Mouse (Mus musculus) stomach, postnatal 0 days (tissue): Measurements from ENCODE around the gene Cnot8. TPM values are rescaled to one million over a fixed set of nuclear protein-coding genes. Genes with fewer than 3 reads are reported as not detected.
A peak's percentile ranks its signal among the peaks of the same experiment; 100 is the strongest.

Experiments used
- ATAC-seq: fragments of 200-750 bp; cut with Nextera tagmentation; 2 replicates; pipeline ENCODE4 v1.8.0; 2017; ENCODE audit not compliant: low FRiP score, low TSS enrichment
- DNase-seq: peaks from one replicate; pipeline ENCODE4 v3.0.0-alpha.2; 2016; ENCODE audit warnings: low spot score
- H3K27ac ChIP-seq: fragments of 300-500 bp; sonication (generic); replicated peaks from 2 replicates; pipeline ENCODE4 v1.5.1; 2014; ENCODE audit warnings: mild to moderate bottlenecking, control low read depth
- H3K27me3 ChIP-seq: fragments of 300-500 bp; sonication (generic); 2 replicates; pipeline ENCODE4 v1.6.1; 2014; ENCODE audit warnings: low read length; ENCODE audit not compliant: control insufficient read depth, insufficient read depth
- H3K36me3 ChIP-seq: fragments of 300-500 bp; sonication (generic); 2 replicates; pipeline ENCODE4 v1.6.1; 2014; ENCODE audit warnings: low read length, mixed read lengths; ENCODE audit not compliant: control insufficient read depth, insufficient read depth
- H3K4me1 ChIP-seq: fragments of 300-500 bp; sonication (generic); replicated peaks from 2 replicates; pipeline ENCODE4 v1.6.1; 2014; ENCODE audit warnings: antibody characterized with exemption; ENCODE audit not compliant: control insufficient read depth, insufficient read depth
- H3K4me2 ChIP-seq: fragments of 300-500 bp; sonication (generic); replicated peaks from 2 replicates; pipeline ENCODE4 v1.6.1; 2014; ENCODE audit warnings: low read depth, mild to moderate bottlenecking, control low read depth, moderate library complexity
- H3K4me3 ChIP-seq: fragments of 300-500 bp; sonication (generic); 2 replicates; pipeline ENCODE4 v1.5.1; 2014; ENCODE audit warnings: low read depth, low read length, control low read depth
- H3K9ac ChIP-seq: fragments of 300-500 bp; sonication (generic); 2 replicates; pipeline ENCODE4 v1.6.1; 2014; ENCODE audit warnings: mild to moderate bottlenecking, low read length, control low read depth, mixed read lengths
- H3K9me3 ChIP-seq: fragments of 300-500 bp; sonication (generic); 2 replicates; pipeline ENCODE4 v1.6.1; 2016; ENCODE audit warnings: low read length; ENCODE audit not compliant: control insufficient read depth
- CTCF ChIP-seq: IDR thresholded peaks from 2 replicates; pipeline ENCODE4 v1.5.1; 2016; ENCODE audit warnings: antibody characterized with exemption, low read depth, mild to moderate bottlenecking, moderate library complexity
- EP300 ChIP-seq: optimal IDR thresholded peaks from 2 replicates; pipeline ENCODE3; 2016; ENCODE audit warnings: antibody characterized with exemption
- WGBS: fragments of 180-500 bp; shearing (Covaris S2); extraction: QIAGEN DNeasy Blood & Tissue Kit; methylation state at CpG from one replicate; pipeline ENCODE4 v1.1.7; 2014; 5-methylcytosine and 5-hydroxymethylcytosine counted together
- polyA plus RNA-seq: library from polyadenylated mRNA; unstranded; fragments of >200 nt; fragmentation: Nextera tagmentation; extraction: Ambion mirVana; gene quantifications from 2 replicates; pipeline ENCODE4 v1.2.1, GENCODE M21; 2015

The Cnot8 gene
- polyA plus RNA-seq, 1 experiment from 2014 or later: 42.9 TPM

GRCm38 (mm10) chr11:58155458-58155857, 51.5 kb downstream of the Cnot8 start:
- ATAC-seq (no peak), DNase-seq (no peak)
- Histone ChIP-seq H3K4me1 (no peaks in the 10 kb centered on the region), H3K27ac (no peak overlapping the region), H3K9me3 (no peaks in the 10 kb centered on the region), H3K4me2 (no peak overlapping the region), H3K9ac (no peak overlapping the region), H3K27me3 (no peaks in the 10 kb centered on the region), H3K4me3 (no peak overlapping the region), H3K36me3 (peaks cover 26% of the 10 kb centered on the region)
- 86% methylated on average over 9 of the region's 9 CpGs for WGBS
- no peak for TF ChIP-seq CTCF
- TF ChIP-seq EP300: no peak

DNA sequence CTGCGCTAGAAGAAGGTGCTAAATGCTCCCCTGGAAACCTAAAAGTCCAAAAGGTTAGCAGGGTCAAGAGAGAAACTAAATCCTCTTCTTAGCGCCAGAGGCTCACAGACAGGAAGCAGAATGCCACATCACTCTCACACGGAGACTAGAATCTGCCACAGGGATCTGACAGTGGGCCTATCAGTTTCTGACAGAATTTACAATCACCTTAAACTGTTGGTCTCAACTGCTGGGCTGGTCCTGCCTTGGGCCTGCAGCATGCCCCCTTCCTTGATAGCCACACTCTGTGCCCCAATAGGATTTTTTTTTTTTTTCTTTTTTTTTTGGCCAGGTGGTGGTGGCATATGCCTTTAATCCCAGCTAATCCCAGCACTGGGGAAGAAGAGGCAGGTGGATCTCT, 52.9 kb downstream of the Cnot8 start:
- Histone ChIP-seq H3K4me2 (no peak overlapping the region), H3K4me1 (no peaks in the 10 kb centered on the region), H3K4me3 (no peak overlapping the region), H3K27me3 (no peaks in the 10 kb centered on the region), H3K9me3 (no peaks in the 10 kb centered on the region), H3K27ac (no peak overlapping the region), H3K9ac (no peak overlapping the region), H3K36me3 (peaks cover 24% of the 10 kb centered on the region)
- WGBS: 70% methylated on average over 3 of the region's 3 CpGs
- no peak for DNase-seq
- TF ChIP-seq EP300 (no peak), CTCF (no peak)
- no peak for ATAC-seq

DNA sequence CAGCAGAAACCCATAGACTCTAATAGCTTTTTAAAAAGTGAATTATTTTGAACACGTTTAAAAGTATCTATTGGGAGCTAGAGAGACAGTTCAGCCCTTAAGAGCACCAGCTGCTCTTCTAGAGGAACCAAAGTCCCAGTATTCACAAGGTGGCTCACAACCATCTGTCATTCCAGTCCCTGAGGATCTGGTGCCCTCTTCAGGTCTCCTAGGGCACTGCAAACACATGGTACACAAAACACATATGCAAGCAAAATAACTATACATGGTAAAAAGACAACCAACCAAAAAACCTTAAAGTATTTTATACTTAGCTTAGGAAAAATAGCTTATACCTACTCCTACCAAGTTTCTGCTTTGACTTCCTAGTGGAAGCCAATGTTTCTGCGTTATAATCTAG, 61.1 kb downstream of the Cnot8 start:
- Histone ChIP-seq H3K4me3 (no peak overlapping the region), H3K9me3 (no peaks in the 10 kb centered on the region), H3K4me2 (no peak overlapping the region), H3K9ac (no peak overlapping the region), H3K27ac (no peak overlapping the region), H3K36me3 (peaks cover 3% of the 10 kb centered on the region; the same call in 1 of the 2 replicates), H3K4me1 (no peaks in the 10 kb centered on the region), H3K27me3 (no peaks in the 10 kb centered on the region)
- DNase-seq: no peak
- no peak for TF ChIP-seq EP300
- peak; percentile 54 for TF ChIP-seq CTCF
- 98% methylated on average over 2 of the region's 2 CpGs for WGBS
- no peak for ATAC-seq

DNA sequence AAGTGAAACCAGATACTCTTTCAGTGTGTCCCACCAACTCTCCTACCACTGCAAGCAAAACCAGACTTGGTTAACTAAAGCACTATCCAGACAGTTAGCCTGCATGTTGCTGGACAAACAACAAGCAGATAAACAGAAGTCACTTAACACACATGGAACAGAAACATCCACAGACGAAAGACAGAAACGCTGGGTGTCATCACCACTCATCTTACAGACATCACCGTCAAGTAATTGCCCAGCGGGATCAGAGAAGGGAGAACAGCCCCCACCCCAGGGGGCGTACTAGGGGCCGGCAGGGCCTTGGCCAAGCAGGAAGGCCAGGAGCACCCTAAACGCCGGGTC, 63.8 kb downstream of the Cnot8 start:
- Histone ChIP-seq H3K4me1 (0 out of 2 replicates have a peak, but pooled peaks cover 3% of the 10 kb centered on the region), H3K9me3 (no peaks in the 10 kb centered on the region), H3K4me3 (peak overlapping the region; percentile 90), H3K36me3 (peaks cover 3% of the 10 kb centered on the region; the same call in 1 of the 2 replicates), H3K27me3 (no peaks in the 10 kb centered on the region), H3K4me2 (peak overlapping the region; percentile 76), H3K9ac (peak overlapping the region; percentile 83), H3K27ac (peak overlapping the region; percentile 77)
- 0% methylated on average over 8 of the region's 8 CpGs for WGBS
- TF ChIP-seq EP300 (no peak), CTCF (no peak)
- ATAC-seq (no peak), DNase-seq (no peak)

Other genes with a start within 250 kb of the Cnot8 start
- 11.6 and 12.8 TPM in 2 replicates for gene Larp1, start 95.1 kb upstream of the Cnot8 start, polyA plus RNA-seq
- gene Gm12248, start 11.0 kb upstream of the Cnot8 start, polyA plus RNA-seq: not detected in 2 replicates
- gene Gemin5, start 64.4 kb downstream of the Cnot8 start, polyA plus RNA-seq: 4.4 and 4.9 TPM in 2 replicates
- gene Mrpl22, start 67.5 kb downstream of the Cnot8 start, polyA plus RNA-seq: 96.3 and 98.6 TPM in 2 replicates
- gene Igtp, start 95.4 kb downstream of the Cnot8 start, polyA plus RNA-seq: 4.1 and 4.7 TPM in 2 replicates
- gene Irgm2, start 95.5 kb downstream of the Cnot8 start, polyA plus RNA-seq: 3.8 and 3.9 TPM in 2 replicates
- 0.49 and 0.50 TPM in 2 replicates for gene 4930438A08Rik, start 170.6 kb downstream of the Cnot8 start, polyA plus RNA-seq
- 13.7 and 14.8 TPM in 2 replicates for gene Zfp692, start 202.9 kb downstream of the Cnot8 start, polyA plus RNA-seq
- 76.0 and 78.4 TPM in 2 replicates for gene Zfp672, start 226.2 kb downstream of the Cnot8 start, polyA plus RNA-seq
- 33.6 and 34.1 TPM in 2 replicates for gene Sh3bp5l, start 226.6 kb downstream of the Cnot8 start, polyA plus RNA-seq